Mouse (Mus musculus) liver, embryonic 14.5 days (tissue): Measurements from ENCODE around the gene Lcn6. TPM values are rescaled to one million over a fixed set of nuclear protein-coding genes. Genes with fewer than 3 reads are reported as not detected.

Experiments
- ATAC-seq: fragments of 200-750 bp; cut with Nextera tagmentation; 2 replicates; pipeline ENCODE4 v1.8.0; 2017; ENCODE audit warnings: moderate number of reproducible peaks, mild to moderate bottlenecking, moderate library complexity; ENCODE audit not compliant: insufficient read depth
- DNase-seq, 3 experiments: peaks; one replicate each; pipeline ENCODE4 v3.0.0-alpha.2; 2012 to 2013; ENCODE audit warnings: low read depth in 3 of 3, low spot score in 3 of 3
- H3K27ac ChIP-seq: fragments of 300-500 bp; sonication (generic); 2 replicates; pipeline ENCODE4 v1.5.1; 2014; ENCODE audit warnings: moderate library complexity, mild to moderate bottlenecking, control low read depth, inconsistent platforms
- H3K27me3 ChIP-seq: fragments of 300-500 bp; sonication (generic); 2 replicates; pipeline ENCODE4 v1.6.1; 2014; ENCODE audit warnings: mild to moderate bottlenecking, low read length, moderate library complexity; ENCODE audit not compliant: control insufficient read depth, insufficient read depth
- H3K36me3 ChIP-seq: fragments of 300-500 bp; sonication (generic); replicated peaks from 2 replicates; pipeline ENCODE4 v1.6.1; 2014; ENCODE audit warnings: low read depth; ENCODE audit not compliant: control insufficient read depth, insufficient read depth
- H3K4me1 ChIP-seq, 2 experiments: fragments of 200-500 bp in 1 of 2; fragments of 300-500 bp in 1 of 2; sonication (generic) in 1 of 2; replicated peaks; 2 replicates each; pipeline ENCODE4 v1.6.1; 2012 to 2014; ENCODE audit warnings: antibody characterized with exemption in 1 of 2, inconsistent platforms in 1 of 2, low read length in 1 of 2; ENCODE audit not compliant: control insufficient read depth in 2 of 2, insufficient read depth in 2 of 2
- H3K4me2 ChIP-seq: fragments of 300-500 bp; sonication (generic); 2 replicates; pipeline ENCODE4 v1.6.1; 2014; ENCODE audit warnings: low read depth, mild to moderate bottlenecking, control low read depth, moderate library complexity
- H3K4me3 ChIP-seq, 2 experiments: fragments of 200-500 bp in 1 of 2; fragments of 300-500 bp in 1 of 2; sonication (generic) in 1 of 2; 2 replicates each; pipeline ENCODE4 v1.5.1; 2012 to 2014; ENCODE audit warnings: low read depth in 2 of 2, low read length in 2 of 2, mild to moderate bottlenecking in 2 of 2, control low read depth in 1 of 2, inconsistent platforms in 1 of 2, moderate library complexity in 1 of 2; ENCODE audit not compliant: insufficient read depth in 1 of 2
- H3K9ac ChIP-seq: fragments of 300-500 bp; sonication (generic); replicated peaks from 2 replicates; pipeline ENCODE4 v1.6.1; 2014; ENCODE audit warnings: mild to moderate bottlenecking, control low read depth, moderate library complexity
- H3K9me3 ChIP-seq: fragments of 300-500 bp; sonication (generic); 2 replicates; pipeline ENCODE4 v1.6.1; 2016; ENCODE audit warnings: low read length, mixed read lengths; ENCODE audit not compliant: control insufficient read depth
- CTCF ChIP-seq: IDR thresholded peaks from 2 replicates; pipeline ENCODE4 v1.5.1; 2016; ENCODE audit warnings: antibody characterized with exemption, low read depth, control low read depth
- EP300 ChIP-seq: IDR thresholded peaks from 2 replicates; pipeline ENCODE4 v1.6.1; 2016; ENCODE audit warnings: antibody characterized with exemption, low read depth
- WGBS: fragments of 180-500 bp; shearing (Covaris S2); extraction: QIAGEN DNeasy Blood & Tissue Kit; methylation state at CpG from one replicate; pipeline ENCODE4 v1.1.7; 2014; ENCODE audit not compliant: insufficient replicate concordance; 5-methylcytosine and 5-hydroxymethylcytosine counted together
- polyA plus RNA-seq, 2 experiments: library from polyadenylated mRNA; depleted of rRNA in 1 of 2; stranded (reverse) in 1 of 2; unstranded in 1 of 2; fragments of >200 nt; fragmentation: Nextera tagmentation in 1 of 2; extraction: Ambion mirVana in 1 of 2; gene quantifications; 2 replicates each; pipeline versions ENCODE4 v1.2.1 to v1.2.3; 2012 to 2014

Gene Lcn6
- polyA plus RNA-seq, 2 experiments, result not detected

- no peak for ATAC-seq
- H3K36me3 ChIP-seq, result no peaks in the 10 kb centered on the region
- H3K27ac ChIP-seq, result no peak overlapping the region
- H3K4me1 ChIP-seq, result no peaks in the 10 kb centered on the region
- no peaks in the 10 kb centered on the region for H3K9me3 ChIP-seq
- peak; percentile 69 for TF ChIP-seq CTCF
- TF ChIP-seq EP300, result no peak
- H3K4me3 ChIP-seq, result no peak overlapping the region
- H3K9ac ChIP-seq, result no peak overlapping the region
- no peak overlapping the region for H3K4me2 ChIP-seq
- no peaks in the 10 kb centered on the region for H3K27me3 ChIP-seq
- 14% methylated on average over 6 of the region's 6 CpGs for WGBS
- DNase-seq, result no peak
These were observed 36.7 kb upstream of the Lcn6 start for GRCm38 (mm10) chr2:25639890-25640289.

- no peak within 1 kb of the TSS for H3K4me2 ChIP-seq
- no peak for TF ChIP-seq EP300
- TF ChIP-seq CTCF, result no peak
- ATAC-seq, result no peak
These were observed 23.7 kb upstream of the Lcn6 start, which contains the start of gene Lcn8 for GRCm38 (mm10) chr2:25652902-25653301. Gene Lcn8 (plus strand): TSS chr2:25653120.

GRCm38 (mm10) chr2:25654502-25654901, 22.1 kb upstream of the Lcn6 start:
- H3K9me3 ChIP-seq, result no peaks in the 10 kb centered on the region
- H3K27ac ChIP-seq, result no peak overlapping the region
- no peaks in the 10 kb centered on the region for H3K36me3 ChIP-seq
- no peaks in the 10 kb centered on the region for H3K4me1 ChIP-seq
- 28% methylated on average over 1 of the region's 1 CpGs for WGBS
- H3K4me3 ChIP-seq, result no peak overlapping the region
- no peak for ATAC-seq
- no peak overlapping the region for H3K4me2 ChIP-seq
- no peak overlapping the region for H3K9ac ChIP-seq
- no peaks in the 10 kb centered on the region; the same call in 1 of the 2 replicates for H3K27me3 ChIP-seq
- no peak for DNase-seq
- TF ChIP-seq CTCF, result no peak
- no peak for TF ChIP-seq EP300

More at GRCm38 (mm10) chr2:25652902-25653301, 23.7 kb upstream of the Lcn6 start, which contains the start of gene Lcn8:
- WGBS, result 45% methylated on average over 2 of the region's 2 CpGs
- no peak within 1 kb of the TSS for H3K4me3 ChIP-seq
- H3K9ac ChIP-seq, result no peak within 1 kb of the TSS
- no peaks in the 10 kb centered on the region for H3K4me1 ChIP-seq
- no peaks in the 10 kb centered on the region; the same call in 1 of the 2 replicates for H3K27me3 ChIP-seq
- H3K36me3 ChIP-seq, result no peaks in the 10 kb centered on the region
- DNase-seq, result no peak
- H3K27ac ChIP-seq, result no peak within 1 kb of the TSS
- H3K9me3 ChIP-seq, result no peaks in the 10 kb centered on the region

- Histone ChIP-seq H3K27me3 (no peaks in the 10 kb centered on the region; the same call in 1 of the 2 replicates), H3K4me2 (no peak overlapping the region), H3K4me3 (no peak overlapping the region), H3K4me1 (no peaks in the 10 kb centered on the region), H3K9ac (no peak overlapping the region), H3K36me3 (no peaks in the 10 kb centered on the region), H3K27ac (no peak overlapping the region), H3K9me3 (no peaks in the 10 kb centered on the region)
- WGBS, result 56% methylated on average over 4 of the region's 4 CpGs
- TF ChIP-seq CTCF (no peak), EP300 (no peak)
- no peak for DNase-seq
- no peak for ATAC-seq
These were observed 19.9 kb upstream of the Lcn6 start for GRCm38 (mm10) chr2:25656691-25657090.

GRCm38 (mm10) chr2:25657246-25657645, 19.3 kb upstream of the Lcn6 start:
- no peak for TF ChIP-seq EP300
- no peak for TF ChIP-seq CTCF
- H3K27me3 ChIP-seq, result no peaks in the 10 kb centered on the region; the same call in 1 of the 2 replicates
- no peak for DNase-seq

GRCm38 (mm10) chr2:25657652-25658051, 18.9 kb upstream of the Lcn6 start, which contains the start of gene Lcn5:
Gene Lcn5 (plus strand): TSS chr2:25657952.
- H3K9me3 ChIP-seq, result no peaks in the 10 kb centered on the region
- DNase-seq (no peak), ATAC-seq (no peak)
- no peak within 1 kb of the TSS for H3K27ac ChIP-seq
- H3K4me3 ChIP-seq, result no peak within 1 kb of the TSS
- H3K36me3 ChIP-seq, result no peaks in the 10 kb centered on the region
- no peaks in the 10 kb centered on the region for H3K4me1 ChIP-seq
- no peaks in the 10 kb centered on the region; the same call in 1 of the 2 replicates for H3K27me3 ChIP-seq
- no peak within 1 kb of the TSS for H3K4me2 ChIP-seq
- TF ChIP-seq CTCF (no peak), EP300 (no peak)
- no peak within 1 kb of the TSS for H3K9ac ChIP-seq

More at GRCm38 (mm10) chr2:25657246-25657645, 19.3 kb upstream of the Lcn6 start:
- Histone ChIP-seq H3K27ac (no peak overlapping the region), H3K4me1 (no peaks in the 10 kb centered on the region), H3K36me3 (no peaks in the 10 kb centered on the region), H3K9ac (no peak overlapping the region), H3K4me3 (no peak overlapping the region), H3K4me2 (no peak overlapping the region), H3K9me3 (no peaks in the 10 kb centered on the region)
- no peak for ATAC-seq
- 64% methylated on average over 4 of the region's 4 CpGs for whole genome bisulfite sequencing
